Mouse (Mus musculus): ENCODE measurements at regions not wholly inside any gene's neighbourhood (a gene's known extent, or its start where the extent isn't known, plus 50 kb on each side); places are given as distances from the start of the nearest gene placed in this dataset.

- H3K27ac ChIP-seq (replicated peaks; ENCODE audit: low read depth, low read length), result no peak overlapping the region
- H3K9me3 ChIP-seq (ENCODE audit: control insufficient read depth, low read length), result no peaks in the 10 kb centered on the region
- WGBS, result 80% methylated on average over 2 of the region's 2 CpGs
- no peak overlapping the region for H3K4me3 ChIP-seq (replicated peaks; ENCODE audit: low read depth, low read length)
- ATAC-seq (ENCODE audit: low FRiP score, low TSS enrichment) (no peak), DNase-seq (no peak)
- no peaks in the 10 kb centered on the region for H3K36me3 ChIP-seq (ENCODE audit: control insufficient read depth, insufficient read depth, low read length)
- H3K4me2 ChIP-seq (ENCODE audit: low read length), result no peak overlapping the region
- no peaks in the 10 kb centered on the region for H3K27me3 ChIP-seq (ENCODE audit: control insufficient read depth, insufficient read depth, low read length)
- no peaks in the 10 kb centered on the region for H3K4me1 ChIP-seq (ENCODE audit: control insufficient read depth, insufficient read depth, low read length)
- H3K9ac ChIP-seq (replicated peaks; ENCODE audit: low read length), result no peak overlapping the region
Observed at GRCm38 (mm10) chr5:51288234-51288633, 279.3 kb downstream of the Ppargc1a start.

GRCm38 (mm10) chr5:51241156-51241555 is 326.4 kb downstream of the Ppargc1a start:
- 69% methylated on average over 2 of the region's 2 CpGs for WGBS
- DNase-seq (no peak), ATAC-seq (ENCODE audit: low FRiP score, low TSS enrichment) (no peak)
- Histone ChIP-seq H3K36me3 (ENCODE audit: control insufficient read depth, insufficient read depth, low read length) (no peaks in the 10 kb centered on the region), H3K4me1 (ENCODE audit: control insufficient read depth, insufficient read depth, low read length) (no peaks in the 10 kb centered on the region), H3K9ac (replicated peaks; ENCODE audit: low read length) (no peak overlapping the region), H3K4me3 (replicated peaks; ENCODE audit: low read depth, low read length) (no peak overlapping the region), H3K4me2 (ENCODE audit: low read length) (no peak overlapping the region), H3K27me3 (ENCODE audit: control insufficient read depth, insufficient read depth, low read length) (no peaks in the 10 kb centered on the region), H3K27ac (replicated peaks; ENCODE audit: low read depth, low read length) (no peak overlapping the region), H3K9me3 (ENCODE audit: control insufficient read depth, low read length) (no peaks in the 10 kb centered on the region)

GRCm38 (mm10) chr5:51234004-51234355 is 333.5 kb downstream of the Ppargc1a start:
- Histone ChIP-seq H3K4me1 (ENCODE audit: control insufficient read depth, insufficient read depth, low read length) (no peaks in the 10 kb centered on the region), H3K27me3 (ENCODE audit: control insufficient read depth, insufficient read depth, low read length) (no peaks in the 10 kb centered on the region), H3K27ac (replicated peaks; ENCODE audit: low read depth, low read length) (no peak overlapping the region), H3K36me3 (ENCODE audit: control insufficient read depth, insufficient read depth, low read length) (no peaks in the 10 kb centered on the region), H3K4me3 (replicated peaks; ENCODE audit: low read depth, low read length) (no peak overlapping the region), H3K9ac (replicated peaks; ENCODE audit: low read length) (no peak overlapping the region), H3K4me2 (ENCODE audit: low read length) (no peak overlapping the region), H3K9me3 (ENCODE audit: control insufficient read depth, low read length) (no peaks in the 10 kb centered on the region)
- no peak for DNase-seq
- no peak for ATAC-seq (ENCODE audit: low FRiP score, low TSS enrichment)
- WGBS, result 74% methylated on average over 2 of the region's 2 CpGs

- no peaks in the 10 kb centered on the region for H3K4me1 ChIP-seq (ENCODE audit: control insufficient read depth, insufficient read depth, low read length)
- no peak for DNase-seq
- H3K27me3 ChIP-seq (ENCODE audit: control insufficient read depth, insufficient read depth, low read length), result no peaks in the 10 kb centered on the region
- no peak overlapping the region for H3K27ac ChIP-seq (replicated peaks; ENCODE audit: low read depth, low read length)
- no peak overlapping the region for H3K4me3 ChIP-seq (replicated peaks; ENCODE audit: low read depth, low read length)
- no peaks in the 10 kb centered on the region for H3K36me3 ChIP-seq (ENCODE audit: control insufficient read depth, insufficient read depth, low read length)
- H3K9ac ChIP-seq (replicated peaks; ENCODE audit: low read length), result no peak overlapping the region
- no peaks in the 10 kb centered on the region for H3K9me3 ChIP-seq (ENCODE audit: control insufficient read depth, low read length)
- no peak for ATAC-seq (ENCODE audit: low FRiP score, low TSS enrichment)
- no peak overlapping the region for H3K4me2 ChIP-seq (ENCODE audit: low read length)
- 51% methylated on average over 5 of the region's 5 CpGs for WGBS
Observed at GRCm38 (mm10) chr5:51233271-51234003, 334.1 kb downstream of the Ppargc1a start.

GRCm38 (mm10) chr5:51229806-51230205 is 337.7 kb downstream of the Ppargc1a start:
- Histone ChIP-seq H3K9ac (replicated peaks; ENCODE audit: low read length) (no peak overlapping the region), H3K9me3 (ENCODE audit: control insufficient read depth, low read length) (no peaks in the 10 kb centered on the region), H3K4me3 (replicated peaks; ENCODE audit: low read depth, low read length) (no peak overlapping the region), H3K4me2 (ENCODE audit: low read length) (no peak overlapping the region), H3K36me3 (ENCODE audit: control insufficient read depth, insufficient read depth, low read length) (no peaks in the 10 kb centered on the region), H3K27me3 (ENCODE audit: control insufficient read depth, insufficient read depth, low read length) (no peaks in the 10 kb centered on the region), H3K4me1 (ENCODE audit: control insufficient read depth, insufficient read depth, low read length) (no peaks in the 10 kb centered on the region), H3K27ac (replicated peaks; ENCODE audit: low read depth, low read length) (no peak overlapping the region)
- no peak for DNase-seq
- ATAC-seq (ENCODE audit: low FRiP score, low TSS enrichment), result no peak
- WGBS, result 96% methylated on average over 2 of the region's 2 CpGs

- Histone ChIP-seq H3K4me2 (ENCODE audit: low read length) (no peak overlapping the region), H3K36me3 (ENCODE audit: control insufficient read depth, insufficient read depth, low read length) (no peaks in the 10 kb centered on the region), H3K9ac (replicated peaks; ENCODE audit: low read length) (no peak overlapping the region), H3K4me1 (ENCODE audit: control insufficient read depth, insufficient read depth, low read length) (no peaks in the 10 kb centered on the region), H3K4me3 (replicated peaks; ENCODE audit: low read depth, low read length) (no peak overlapping the region), H3K27me3 (ENCODE audit: control insufficient read depth, insufficient read depth, low read length) (no peaks in the 10 kb centered on the region), H3K27ac (replicated peaks; ENCODE audit: low read depth, low read length) (no peak overlapping the region), H3K9me3 (ENCODE audit: control insufficient read depth, low read length) (no peaks in the 10 kb centered on the region)
- WGBS, result 79% methylated on average over 3 of the region's 3 CpGs
- no peak for DNase-seq
- ATAC-seq (ENCODE audit: low FRiP score, low TSS enrichment), result no peak
Observed at GRCm38 (mm10) chr5:51227996-51228395, 339.5 kb downstream of the Ppargc1a start.

- Histone ChIP-seq H3K4me1 (ENCODE audit: control insufficient read depth, insufficient read depth, low read length) (no peaks in the 10 kb centered on the region), H3K27me3 (ENCODE audit: control insufficient read depth, insufficient read depth, low read length) (no peaks in the 10 kb centered on the region), H3K4me3 (replicated peaks; ENCODE audit: low read depth, low read length) (no peak overlapping the region), H3K27ac (replicated peaks; ENCODE audit: low read depth, low read length) (no peak overlapping the region), H3K36me3 (ENCODE audit: control insufficient read depth, insufficient read depth, low read length) (no peaks in the 10 kb centered on the region), H3K4me2 (ENCODE audit: low read length) (no peak overlapping the region), H3K9me3 (ENCODE audit: control insufficient read depth, low read length) (no peaks in the 10 kb centered on the region), H3K9ac (replicated peaks; ENCODE audit: low read length) (no peak overlapping the region)
- ATAC-seq (ENCODE audit: low FRiP score, low TSS enrichment) (no peak), DNase-seq (no peak)
- 85% methylated on average over 1 of the region's 1 CpGs for WGBS
Observed at GRCm38 (mm10) chr5:51203266-51203665, 364.3 kb downstream of the Ppargc1a start.

- Histone ChIP-seq H3K27ac (replicated peaks; ENCODE audit: low read depth, low read length) (no peak overlapping the region), H3K4me1 (ENCODE audit: control insufficient read depth, insufficient read depth, low read length) (no peaks in the 10 kb centered on the region), H3K9ac (replicated peaks; ENCODE audit: low read length) (no peak overlapping the region), H3K36me3 (ENCODE audit: control insufficient read depth, insufficient read depth, low read length) (no peaks in the 10 kb centered on the region), H3K4me3 (replicated peaks; ENCODE audit: low read depth, low read length) (no peak overlapping the region), H3K4me2 (ENCODE audit: low read length) (no peak overlapping the region), H3K27me3 (ENCODE audit: control insufficient read depth, insufficient read depth, low read length) (no peaks in the 10 kb centered on the region), H3K9me3 (ENCODE audit: control insufficient read depth, low read length) (no peaks in the 10 kb centered on the region)
- WGBS, result 89% methylated on average over 4 of the region's 4 CpGs
- ATAC-seq (ENCODE audit: low FRiP score, low TSS enrichment) (no peak), DNase-seq (no peak)
Observed at GRCm38 (mm10) chr5:51202525-51203215, 364.9 kb downstream of the Ppargc1a start.
